28 mouse cellular contexts compared by ENCODE assay signal in the genomic region with DNA sequence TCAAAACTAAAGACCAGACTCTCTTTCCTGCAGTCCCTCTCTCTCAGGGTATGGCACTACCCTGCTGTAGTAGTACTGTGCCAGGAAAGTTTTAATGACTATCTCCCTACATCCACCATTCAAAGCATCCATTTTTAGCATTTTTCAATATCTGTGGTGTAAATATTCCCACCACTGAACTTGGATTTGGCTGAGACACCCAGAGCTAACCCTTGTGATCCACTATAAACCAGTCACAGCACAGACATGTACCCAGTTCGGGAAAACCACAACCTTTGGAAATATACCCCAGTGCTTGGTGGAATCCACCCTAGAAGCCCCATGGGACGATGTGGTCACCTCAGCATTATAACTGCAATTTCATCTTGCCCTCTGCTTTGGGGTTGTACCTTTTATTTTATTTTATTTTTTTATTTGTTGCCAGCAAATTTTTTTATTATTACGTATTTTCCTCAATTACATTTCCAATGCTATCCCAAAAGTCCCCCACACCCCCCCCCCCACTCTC.
"Had no signal": no experiment of that assay in that cellular context is flagged by ENCODE, and none has a peak within 500 bp of the region (broad histone marks: within the 10 kb centered on the region; RNA-seq: fewer than 3 reads in every experiment).

No protein-coding gene starts in this region.

- H3K4me2 ChIP-seq: heart, embryonic 12.5 days; hindbrain, embryonic 12.5 days; hindbrain, embryonic 14.5 days; intestine, embryonic 15.5 days; limb, embryonic 12.5 days; liver, embryonic 11.5 days; liver, embryonic 13.5 days; liver, embryonic 15.5 days had no signal

- H3K9ac ChIP-seq: heart, embryonic 12.5 days; hindbrain, embryonic 12.5 days; hindbrain, embryonic 14.5 days; intestine, embryonic 15.5 days; limb, embryonic 12.5 days; liver, embryonic 13.5 days; liver, embryonic 15.5 days had no signal

- ATAC-seq: hindbrain, embryonic 16.5 days; inflammation-experienced regulatory T-cells, adult 6 months; intestine, embryonic 15.5 days; intestine, postnatal 0 days had no signal

- H3K27me3 ChIP-seq: heart, embryonic 12.5 days; hindbrain, embryonic 12.5 days; intestine, embryonic 15.5 days; limb, embryonic 12.5 days; liver, embryonic 13.5 days; liver, embryonic 15.5 days had no signal

- H3K27ac ChIP-seq: gastrocnemius, adult 2 months; heart, embryonic 10.5 days; hindbrain, embryonic 10.5 days; hindbrain, embryonic 12.5 days; hindbrain, embryonic 14.5 days; intestine, embryonic 15.5 days; layer of hippocampus, adult 2 months; left cerebral cortex, adult 2 months; limb, embryonic 10.5 days; limb, embryonic 12.5 days; liver, embryonic 13.5 days; liver, embryonic 15.5 days had no signal

- DNase-seq: gastrocnemius, adult 2 months; gastrocnemius, postnatal 10 days; gastrocnemius, postnatal 25 days; heart, adult 18-20 months; heart, postnatal 10 days; heart, postnatal 4 days; kidney, adult 18-20 months; kidney, adult 8-10 months; kidney, postnatal 10 days; kidney, postnatal 25 days; kidney, postnatal 4 days; liver; liver, embryonic 13.5 days had no signal

- H3K9me3 ChIP-seq: heart, embryonic 10.5 days; heart, embryonic 12.5 days; hindbrain, embryonic 10.5 days; hindbrain, embryonic 12.5 days; intestine, embryonic 15.5 days; limb, embryonic 10.5 days; limb, embryonic 12.5 days; liver, embryonic 13.5 days; liver, embryonic 15.5 days had no signal

- H3K4me1 ChIP-seq: hindbrain, embryonic 12.5 days; intestine, embryonic 15.5 days; limb, embryonic 12.5 days had no signal

- H3K4me3 ChIP-seq: gastrocnemius, adult 2 months; heart, embryonic 10.5 days; heart, embryonic 12.5 days; hindbrain, embryonic 10.5 days; hindbrain, embryonic 12.5 days; intestine, embryonic 15.5 days; layer of hippocampus, adult 2 months; left cerebral cortex, adult 2 months; limb, embryonic 10.5 days; limb, embryonic 12.5 days; liver, embryonic 13.5 days; liver, embryonic 15.5 days had no signal

- H3K36me3 ChIP-seq: heart, embryonic 10.5 days; heart, embryonic 12.5 days; hindbrain, embryonic 10.5 days; hindbrain, embryonic 12.5 days; intestine, embryonic 15.5 days; limb, embryonic 10.5 days; limb, embryonic 12.5 days; liver, embryonic 13.5 days; liver, embryonic 15.5 days had no signal
